Mouse (Mus musculus): ENCODE measurements around the gene Swt1. TPM values are rescaled to one million over a fixed set of nuclear protein-coding genes. Genes with fewer than 3 reads are reported as not detected.

Swt1 gene
- polyA plus RNA-seq, 1 experiment, result 109 TPM

DNA sequence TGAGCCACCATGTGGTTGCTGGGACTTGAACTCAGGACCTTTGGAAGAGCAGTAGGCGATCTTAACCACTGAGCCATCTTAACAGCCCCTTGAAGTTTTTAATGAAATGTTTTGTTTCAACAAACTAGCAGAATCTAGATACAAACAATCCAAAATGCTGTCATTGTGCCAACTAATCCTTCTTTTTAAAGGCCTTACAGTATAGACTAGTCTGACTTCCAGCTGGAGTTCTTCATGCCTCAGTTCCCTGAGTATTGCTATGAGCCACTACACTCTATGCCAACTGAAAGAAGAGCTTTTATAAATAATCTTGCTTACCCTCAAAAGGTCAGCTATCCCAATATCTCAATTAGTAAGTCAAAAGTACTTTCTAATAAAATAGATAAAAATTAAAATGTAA, 55.4 kb downstream of the Swt1 start:
- Histone ChIP-seq H3K4me3 (ENCODE audit: low read depth, low read length) (no peak overlapping the region), H3K4me1 (ENCODE audit: control insufficient read depth, insufficient read depth, low read length) (no peaks in the 10 kb centered on the region), H3K9ac (ENCODE audit: low read depth, poor library complexity, severe bottlenecking) (no peak overlapping the region), H3K27me3 (ENCODE audit: control insufficient read depth, insufficient read depth, low read length, poor library complexity, severe bottlenecking) (no peaks in the 10 kb centered on the region), H3K9me3 (replicated peaks; ENCODE audit: control insufficient read depth, insufficient read depth, low read length, poor library complexity, severe bottlenecking) (no peaks in the 10 kb centered on the region), H3K36me3 (ENCODE audit: control insufficient read depth, insufficient read depth, low read length, poor library complexity, severe bottlenecking) (peaks cover 15% of the 10 kb centered on the region), H3K27ac (ENCODE audit: insufficient read depth, low read length) (no peak overlapping the region)
- TF ChIP-seq EP300 (IDR thresholded peaks at IDR 0.05; ENCODE audit: insufficient read depth, low read depth, low read length), result no peak
- no peak for TF ChIP-seq CTCF (IDR thresholded peaks at IDR 0.05; ENCODE audit: low read depth, low read length)
- no peak for TF ChIP-seq POLR2A (IDR thresholded peaks at IDR 0.05; ENCODE audit: insufficient read depth, low read length)

DNA sequence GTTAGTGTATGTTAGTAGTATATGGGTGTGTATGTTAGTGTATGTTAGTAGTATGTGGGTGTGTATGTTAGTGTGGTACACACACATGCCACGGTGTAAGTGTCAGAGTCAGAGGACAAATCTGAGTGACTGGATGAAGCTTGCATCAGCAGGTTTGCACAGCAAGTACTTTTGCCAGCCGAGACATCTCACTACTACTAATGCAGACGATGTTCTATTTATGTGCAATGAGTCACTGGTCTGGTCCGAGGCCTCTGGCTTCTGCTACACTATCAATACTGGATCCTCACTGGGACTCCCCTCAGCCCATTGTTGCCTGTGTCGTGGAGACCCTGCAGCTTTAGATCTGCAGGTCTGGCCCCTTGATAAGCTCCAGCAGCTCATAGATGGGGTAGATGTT, 56.7 kb downstream of the Swt1 start:
- Histone ChIP-seq H3K36me3 (ENCODE audit: control insufficient read depth, insufficient read depth, low read length, poor library complexity, severe bottlenecking) (peaks cover 17% of the 10 kb centered on the region), H3K9ac (ENCODE audit: low read depth, poor library complexity, severe bottlenecking) (no peak overlapping the region), H3K4me3 (ENCODE audit: low read depth, low read length) (no peak overlapping the region), H3K9me3 (replicated peaks; ENCODE audit: control insufficient read depth, insufficient read depth, low read length, poor library complexity, severe bottlenecking) (no peaks in the 10 kb centered on the region), H3K27me3 (ENCODE audit: control insufficient read depth, insufficient read depth, low read length, poor library complexity, severe bottlenecking) (no peaks in the 10 kb centered on the region), H3K4me1 (ENCODE audit: control insufficient read depth, insufficient read depth, low read length) (no peaks in the 10 kb centered on the region), H3K27ac (ENCODE audit: insufficient read depth, low read length) (no peak overlapping the region)
- TF ChIP-seq POLR2A (IDR thresholded peaks at IDR 0.05; ENCODE audit: insufficient read depth, low read length), result no peak
- no peak for TF ChIP-seq CTCF (IDR thresholded peaks at IDR 0.05; ENCODE audit: low read depth, low read length)
- no peak for TF ChIP-seq EP300 (IDR thresholded peaks at IDR 0.05; ENCODE audit: insufficient read depth, low read depth, low read length)

DNA sequence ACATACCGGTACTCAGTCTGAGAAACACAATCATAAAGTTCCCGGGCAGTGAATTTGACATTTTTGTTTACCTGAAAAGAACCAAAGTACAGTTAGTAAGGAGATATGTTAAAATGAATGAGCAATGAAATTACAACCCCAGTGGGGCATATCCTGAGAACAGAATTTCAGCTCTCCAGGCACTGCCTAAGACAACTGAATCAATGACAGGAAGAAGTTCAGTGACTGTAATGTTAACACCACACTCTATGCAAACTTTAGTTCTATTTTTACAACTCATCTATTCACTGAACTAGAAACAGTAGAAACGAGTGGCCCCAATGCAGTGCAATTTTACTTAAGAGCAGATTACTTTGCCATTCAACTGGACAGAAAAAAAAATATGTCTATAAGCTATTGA, 57.7 kb downstream of the Swt1 start:
- H3K4me3 ChIP-seq (ENCODE audit: low read depth, low read length), result no peak overlapping the region
- H3K27ac ChIP-seq (ENCODE audit: insufficient read depth, low read length), result no peak overlapping the region
- H3K36me3 ChIP-seq (ENCODE audit: control insufficient read depth, insufficient read depth, low read length, poor library complexity, severe bottlenecking), result peaks cover 22% of the 10 kb centered on the region
- H3K4me1 ChIP-seq (ENCODE audit: control insufficient read depth, insufficient read depth, low read length), result no peaks in the 10 kb centered on the region
- H3K9me3 ChIP-seq (replicated peaks; ENCODE audit: control insufficient read depth, insufficient read depth, low read length, poor library complexity, severe bottlenecking), result no peaks in the 10 kb centered on the region
- no peaks in the 10 kb centered on the region for H3K27me3 ChIP-seq (ENCODE audit: control insufficient read depth, insufficient read depth, low read length, poor library complexity, severe bottlenecking)
- no peak overlapping the region for H3K9ac ChIP-seq (ENCODE audit: low read depth, poor library complexity, severe bottlenecking)
- TF ChIP-seq CTCF (IDR thresholded peaks at IDR 0.05; ENCODE audit: low read depth, low read length) (no peak), EP300 (IDR thresholded peaks at IDR 0.05; ENCODE audit: insufficient read depth, low read depth, low read length) (no peak), POLR2A (IDR thresholded peaks at IDR 0.05; ENCODE audit: insufficient read depth, low read length) (no peak)

DNA sequence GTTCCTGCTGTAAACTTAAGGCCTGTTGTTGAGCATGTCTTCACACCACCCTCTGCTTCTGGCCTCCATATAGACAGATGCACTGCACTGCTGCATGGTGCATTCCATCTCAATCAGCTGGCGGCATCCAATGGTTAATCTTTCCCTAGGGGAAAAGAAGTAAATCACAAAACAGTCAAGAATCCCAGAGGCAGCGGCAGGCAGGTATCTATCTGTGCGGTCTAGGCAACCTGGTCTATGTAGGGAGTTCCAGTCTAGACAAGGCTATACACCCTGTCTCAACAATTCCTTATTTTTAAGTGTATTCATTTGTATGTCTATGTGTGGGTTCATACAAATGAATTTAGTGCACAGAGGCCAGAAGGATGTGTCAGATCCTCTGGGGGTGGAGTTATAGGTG, 59.8 kb downstream of the Swt1 start:
- H3K27me3 ChIP-seq (ENCODE audit: control insufficient read depth, insufficient read depth, low read length, poor library complexity, severe bottlenecking), result no peaks in the 10 kb centered on the region
- H3K9me3 ChIP-seq (replicated peaks; ENCODE audit: control insufficient read depth, insufficient read depth, low read length, poor library complexity, severe bottlenecking), result no peaks in the 10 kb centered on the region
- no peak overlapping the region for H3K9ac ChIP-seq (ENCODE audit: low read depth, poor library complexity, severe bottlenecking)
- peaks cover 36% of the 10 kb centered on the region for H3K36me3 ChIP-seq (ENCODE audit: control insufficient read depth, insufficient read depth, low read length, poor library complexity, severe bottlenecking)
- H3K27ac ChIP-seq (ENCODE audit: insufficient read depth, low read length), result no peak overlapping the region
- no peaks in the 10 kb centered on the region for H3K4me1 ChIP-seq (ENCODE audit: control insufficient read depth, insufficient read depth, low read length)
- no peak overlapping the region for H3K4me3 ChIP-seq (ENCODE audit: low read depth, low read length)
- TF ChIP-seq POLR2A (IDR thresholded peaks at IDR 0.05; ENCODE audit: insufficient read depth, low read length), result no peak
- TF ChIP-seq EP300 (IDR thresholded peaks at IDR 0.05; ENCODE audit: insufficient read depth, low read depth, low read length), result no peak
- TF ChIP-seq CTCF (IDR thresholded peaks at IDR 0.05; ENCODE audit: low read depth, low read length), result no peak

DNA sequence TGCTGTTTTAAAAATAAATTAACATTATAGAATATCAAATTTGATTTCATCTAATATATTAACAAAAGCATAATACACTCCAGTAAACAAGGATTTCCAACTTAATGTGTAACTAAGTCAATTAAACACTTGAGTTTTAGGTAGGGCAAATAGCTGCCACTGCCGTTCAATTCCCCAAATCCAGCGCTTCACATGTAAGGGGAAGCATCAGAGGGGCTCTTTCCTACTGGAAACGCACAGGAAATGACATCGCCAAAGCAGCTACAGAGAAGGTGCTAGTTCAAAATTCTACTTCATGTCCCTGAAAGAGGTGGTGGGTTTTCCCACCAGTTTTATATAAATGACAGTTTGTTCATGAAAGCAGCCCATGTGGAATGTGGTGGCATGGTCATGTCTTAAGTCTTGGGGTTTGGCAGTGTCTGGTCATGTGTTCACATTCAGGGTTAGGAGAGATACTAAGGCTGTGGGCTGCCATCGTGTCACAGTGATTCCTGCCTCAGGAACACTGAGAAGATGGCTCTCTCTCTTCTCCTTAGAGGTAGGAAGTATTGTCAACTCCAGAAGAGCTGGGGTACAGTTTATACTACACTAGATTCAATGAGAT, 60.4 kb downstream of the Swt1 start:
- Histone ChIP-seq H3K36me3 (ENCODE audit: control insufficient read depth, insufficient read depth, low read length, poor library complexity, severe bottlenecking) (peaks cover 41% of the 10 kb centered on the region), H3K9me3 (replicated peaks; ENCODE audit: control insufficient read depth, insufficient read depth, low read length, poor library complexity, severe bottlenecking) (no peaks in the 10 kb centered on the region), H3K9ac (ENCODE audit: low read depth, poor library complexity, severe bottlenecking) (no peak overlapping the region), H3K4me3 (ENCODE audit: low read depth, low read length) (no peak overlapping the region), H3K27me3 (ENCODE audit: control insufficient read depth, insufficient read depth, low read length, poor library complexity, severe bottlenecking) (no peaks in the 10 kb centered on the region), H3K4me1 (ENCODE audit: control insufficient read depth, insufficient read depth, low read length) (no peaks in the 10 kb centered on the region), H3K27ac (ENCODE audit: insufficient read depth, low read length) (no peak overlapping the region)
- TF ChIP-seq EP300 (IDR thresholded peaks at IDR 0.05; ENCODE audit: insufficient read depth, low read depth, low read length) (no peak), CTCF (IDR thresholded peaks at IDR 0.05; ENCODE audit: low read depth, low read length) (no peak), POLR2A (IDR thresholded peaks at IDR 0.05; ENCODE audit: insufficient read depth, low read length) (no peak)

DNA sequence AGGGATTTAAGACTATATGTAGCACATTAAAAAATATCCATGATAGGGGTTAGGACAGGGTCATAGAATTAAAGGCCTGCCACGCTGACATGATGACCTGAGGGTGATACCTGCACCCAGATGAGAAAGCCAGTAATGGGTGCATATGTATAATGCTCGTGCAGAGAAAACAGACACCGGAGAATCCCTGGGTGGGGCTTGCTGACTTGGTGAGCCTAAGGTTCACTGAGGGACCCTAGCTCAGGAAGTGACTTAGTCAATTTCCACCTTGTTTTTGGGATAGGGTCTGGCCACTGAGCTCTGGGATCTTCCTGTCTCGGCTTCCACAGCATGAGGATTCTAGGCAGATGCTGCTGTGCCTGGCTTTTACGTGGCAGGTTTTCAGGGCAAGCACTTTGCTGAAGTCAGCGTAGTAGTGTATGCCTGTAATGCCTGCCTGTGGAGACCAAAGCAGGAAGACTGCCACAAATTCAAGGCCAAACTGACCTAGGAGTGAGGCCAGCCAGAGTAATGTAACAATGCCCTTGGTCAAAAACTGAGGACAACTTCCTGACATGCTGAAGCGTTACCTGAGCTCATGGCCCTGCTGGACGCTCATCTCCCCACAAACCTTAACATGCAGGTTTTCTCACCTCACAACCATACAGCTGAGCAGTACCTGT, 61.2 kb downstream of the Swt1 start:
- H3K27ac ChIP-seq (ENCODE audit: insufficient read depth, low read length), result no peak overlapping the region
- no peak for TF ChIP-seq POLR2A (IDR thresholded peaks at IDR 0.05; ENCODE audit: insufficient read depth, low read length)
- no peak for TF ChIP-seq CTCF (IDR thresholded peaks at IDR 0.05; ENCODE audit: low read depth, low read length)
- no peak for TF ChIP-seq EP300 (IDR thresholded peaks at IDR 0.05; ENCODE audit: insufficient read depth, low read depth, low read length)
- H3K27me3 ChIP-seq (ENCODE audit: control insufficient read depth, insufficient read depth, low read length, poor library complexity, severe bottlenecking), result no peaks in the 10 kb centered on the region
- H3K9me3 ChIP-seq (replicated peaks; ENCODE audit: control insufficient read depth, insufficient read depth, low read length, poor library complexity, severe bottlenecking), result no peaks in the 10 kb centered on the region
- no peak overlapping the region for H3K4me3 ChIP-seq (ENCODE audit: low read depth, low read length)
- H3K9ac ChIP-seq (ENCODE audit: low read depth, poor library complexity, severe bottlenecking), result no peak overlapping the region
- H3K4me1 ChIP-seq (ENCODE audit: control insufficient read depth, insufficient read depth, low read length), result no peaks in the 10 kb centered on the region
- peaks cover 47% of the 10 kb centered on the region for H3K36me3 ChIP-seq (ENCODE audit: control insufficient read depth, insufficient read depth, low read length, poor library complexity, severe bottlenecking)

All from ES-Bruce4 (cell line).